Mouse (Mus musculus) layer of hippocampus, postnatal 14 days (tissue): ENCODE data around the gene Rapgef4. TPM values are rescaled to one million over a fixed set of nuclear protein-coding genes. Genes with fewer than 3 reads are reported as not detected.
A peak's percentile ranks its signal among the peaks of the same experiment; 100 is the strongest.

Source experiments
- DNase-seq, 2 experiments: peaks; one replicate each; pipeline ENCODE4 v3.0.0; 2021 to 2022; ENCODE audit warnings: low spot score in 2 of 2, mixed read lengths in 1 of 2
- total RNA-seq, 2 experiments: library from RNA; stranded (reverse); gene quantifications; 2 replicates each; pipeline ENCODE4 v1.2.3; 2021

Rapgef4 gene
- total RNA-seq, 2 experiments from 2014 or later = 208 to 217 TPM

DNA sequence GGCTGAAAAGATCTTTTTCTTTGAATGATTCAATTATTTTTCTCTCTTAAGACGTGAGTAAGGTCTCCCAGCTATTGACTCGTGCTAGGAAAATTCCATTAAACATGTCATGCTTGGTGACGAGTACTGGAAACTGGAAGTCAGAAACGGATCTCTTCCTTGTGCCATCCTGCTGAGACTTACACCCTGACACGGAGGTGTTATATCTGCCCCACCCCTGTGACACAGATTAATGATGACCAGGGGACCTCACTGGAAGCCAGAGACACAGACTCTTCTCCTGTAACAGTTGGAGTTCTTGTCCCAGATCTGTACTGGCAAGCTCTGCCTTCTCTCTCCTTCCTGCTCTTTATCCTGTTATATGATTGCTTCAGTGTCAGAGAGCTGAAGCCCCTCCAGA lies 194.9 kb downstream of the Rapgef4 start:
- no peak for DNase-seq

DNA sequence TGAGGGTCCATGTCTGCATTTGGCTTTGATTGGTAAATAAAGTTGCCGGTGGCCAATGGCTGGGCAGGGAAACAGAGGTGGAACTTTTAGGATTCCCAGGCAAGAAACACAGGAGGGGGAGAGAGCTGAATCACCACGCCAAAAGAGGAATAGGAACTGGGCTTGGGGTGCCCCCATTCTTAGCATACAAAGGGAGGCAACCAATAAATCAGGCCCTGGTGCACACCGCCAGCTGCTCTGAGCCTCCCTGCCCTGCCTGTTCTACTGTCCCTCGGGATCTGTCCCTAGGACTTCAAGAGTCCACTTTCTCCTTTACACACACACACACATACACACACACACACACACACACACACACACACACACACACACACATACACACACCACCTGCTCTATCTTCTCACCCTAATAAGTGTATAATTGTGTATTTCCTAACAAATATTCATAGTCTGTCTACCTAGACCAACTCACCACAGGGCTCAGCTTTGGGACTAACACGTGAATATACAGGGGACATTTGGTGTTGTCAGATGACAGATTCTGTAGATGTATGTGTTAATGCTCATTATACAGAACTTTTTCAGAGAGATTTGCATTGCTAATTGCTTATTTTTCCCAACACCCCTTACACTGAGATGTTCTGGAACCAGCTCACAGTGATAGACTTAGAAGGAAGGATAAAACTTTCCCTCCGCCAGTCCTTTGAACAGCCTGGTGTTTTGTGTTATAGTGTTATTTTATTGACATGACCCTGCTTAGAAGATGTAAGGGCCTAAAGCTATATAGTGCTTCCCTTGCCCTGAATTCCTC lies 196.4 kb downstream of the Rapgef4 start:
- no peak for DNase-seq

DNA sequence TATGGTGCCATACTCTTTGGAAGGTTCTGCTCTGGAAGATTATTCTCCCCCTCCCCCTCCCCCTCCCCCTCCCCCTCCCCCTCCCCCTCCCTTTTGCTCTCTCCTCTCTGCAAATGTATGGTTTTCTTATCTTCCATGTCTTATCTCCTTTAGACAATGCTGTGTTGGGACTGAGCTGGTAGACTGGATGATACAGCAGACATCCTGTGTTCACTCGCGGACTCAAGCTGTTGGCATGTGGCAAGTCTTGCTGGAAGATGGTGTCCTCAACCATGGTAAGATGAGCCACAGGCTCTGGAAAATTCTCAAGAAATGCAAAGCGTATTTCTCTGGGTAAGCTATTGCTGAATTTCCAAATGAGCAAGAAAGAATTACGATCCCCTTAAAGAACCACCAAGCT lies 197.0 kb downstream of the Rapgef4 start:
- DNase-seq = no peak

DNA sequence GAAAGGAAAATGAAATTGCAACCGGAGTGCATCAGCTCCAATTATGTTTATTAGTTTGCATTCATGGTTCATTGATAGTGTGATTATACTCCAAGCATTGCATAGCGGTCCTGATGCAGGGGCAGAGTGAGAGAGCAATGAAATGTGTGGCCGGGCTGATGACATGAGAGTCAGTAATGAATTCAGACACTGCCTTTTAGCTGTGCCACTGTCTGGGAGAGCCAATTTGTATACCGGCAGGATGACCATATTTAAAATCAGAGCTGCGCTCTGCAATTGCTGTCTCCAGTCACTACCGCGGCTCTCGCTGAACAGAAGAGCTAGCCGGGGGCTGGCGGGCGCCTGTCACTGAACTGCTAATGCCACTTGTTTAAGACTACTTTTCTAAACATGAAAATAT lies 197.5 kb downstream of the Rapgef4 start:
- no peak for DNase-seq

DNA sequence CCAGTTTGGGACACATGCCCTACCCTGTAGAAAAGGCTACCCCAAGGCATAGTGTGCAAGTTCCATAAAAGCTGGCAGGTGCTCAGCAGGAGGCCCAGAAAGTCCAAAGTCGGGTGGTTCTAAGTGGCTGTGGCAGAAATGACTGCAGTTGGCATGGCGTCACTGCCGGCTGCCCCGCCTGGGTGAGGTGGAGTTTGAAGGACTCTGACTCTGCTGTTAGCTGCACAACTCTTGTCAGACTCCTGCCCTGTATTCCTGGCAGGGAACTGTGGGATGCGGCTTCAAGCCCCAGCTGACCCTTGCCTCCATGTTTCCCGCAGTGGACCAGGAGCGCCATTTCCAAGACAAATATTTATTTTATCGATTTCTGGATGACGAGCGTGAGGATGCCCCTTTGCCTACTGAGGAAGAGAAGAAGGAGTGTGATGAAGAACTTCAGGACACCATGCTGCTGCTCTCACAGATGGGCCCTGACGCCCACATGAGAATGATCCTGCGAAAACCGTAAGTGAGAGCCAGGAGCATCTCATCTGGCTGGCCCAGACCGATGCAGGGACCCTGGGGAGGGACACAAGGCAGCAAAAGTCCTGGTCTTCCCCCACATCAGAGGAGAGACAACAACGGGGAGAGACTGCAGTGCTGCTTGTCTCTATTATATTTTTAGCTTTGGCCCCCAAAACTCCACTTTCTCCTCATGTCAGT lies 198.7 kb downstream of the Rapgef4 start:
- DNase-seq = no peak

DNA sequence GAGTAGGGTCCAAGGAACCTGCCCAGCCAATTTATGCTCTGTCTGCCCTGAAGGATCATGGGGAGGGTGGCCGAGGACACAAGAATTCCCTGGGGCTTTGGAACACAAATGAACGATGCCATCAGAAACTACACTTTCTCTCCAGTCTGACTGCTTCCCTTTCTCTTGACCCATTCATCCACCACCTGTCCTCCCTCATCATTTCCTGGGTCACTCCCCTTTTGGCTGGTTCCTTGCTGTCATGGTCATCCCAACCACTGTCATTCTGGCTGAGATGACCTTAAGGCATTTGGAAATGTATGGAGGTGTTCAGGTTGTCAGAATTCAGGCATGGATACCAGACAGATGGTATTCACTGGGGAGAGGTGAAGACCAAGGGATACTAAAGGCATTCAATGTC lies 200.4 kb downstream of the Rapgef4 start:
- DNase-seq = no peak

DNA sequence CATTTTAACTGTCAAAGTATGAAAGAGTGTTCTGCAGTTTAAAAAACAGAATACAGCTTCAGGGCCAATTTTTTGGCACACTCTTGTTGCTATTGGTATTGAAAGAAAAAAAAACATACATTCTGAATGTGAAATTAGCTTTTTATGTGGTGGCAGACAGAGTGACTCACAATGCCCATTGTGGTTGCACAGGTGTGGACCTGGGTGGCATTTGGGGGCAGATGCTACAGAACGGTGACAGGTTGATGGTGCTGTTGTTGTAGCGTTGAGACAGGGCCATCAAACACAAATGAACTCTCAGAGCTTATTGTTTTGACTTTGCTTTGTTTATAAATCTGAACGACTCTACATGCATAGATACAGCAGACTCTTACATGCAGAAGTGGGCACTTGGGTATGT lies 202.7 kb downstream of the Rapgef4 start:
- no peak for DNase-seq

DNA sequence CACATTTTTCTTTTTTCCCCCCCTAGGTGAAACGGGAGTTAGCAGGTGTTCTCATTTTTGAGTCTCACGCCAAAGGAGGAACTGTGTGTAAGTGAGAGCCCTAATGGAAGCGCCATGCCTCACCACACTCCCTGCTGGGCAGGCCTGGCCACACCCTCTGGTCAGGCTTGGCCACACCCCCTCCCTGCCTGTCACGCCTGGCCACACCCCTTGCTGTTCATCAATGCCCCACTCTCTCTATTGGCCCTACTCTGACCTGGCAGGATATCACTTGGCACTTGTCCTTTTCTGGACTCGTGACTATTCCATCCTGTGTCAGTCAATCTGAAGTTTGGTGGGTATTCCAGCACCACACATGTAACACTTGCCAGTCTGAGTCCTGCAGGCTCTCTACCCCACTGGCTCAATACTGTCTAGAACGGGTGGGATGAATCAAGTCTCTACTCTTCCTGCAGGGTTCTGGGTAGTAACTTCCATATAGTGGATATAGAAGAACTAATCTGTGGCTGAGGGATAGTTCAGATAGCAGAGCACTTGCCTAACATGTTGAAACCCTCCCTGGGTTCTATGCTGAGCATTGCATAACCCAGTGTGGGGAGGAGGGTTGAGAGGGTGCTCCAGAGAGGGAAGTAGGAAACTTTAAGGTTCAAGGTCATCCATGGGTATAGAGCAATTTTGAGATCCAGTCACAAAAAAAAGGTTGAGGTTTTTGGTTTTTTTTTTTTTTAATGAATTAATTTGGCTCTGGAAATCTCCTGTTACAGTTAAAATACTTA lies 215.3 kb downstream of the Rapgef4 start:
- DNase-seq = no peak

DNA sequence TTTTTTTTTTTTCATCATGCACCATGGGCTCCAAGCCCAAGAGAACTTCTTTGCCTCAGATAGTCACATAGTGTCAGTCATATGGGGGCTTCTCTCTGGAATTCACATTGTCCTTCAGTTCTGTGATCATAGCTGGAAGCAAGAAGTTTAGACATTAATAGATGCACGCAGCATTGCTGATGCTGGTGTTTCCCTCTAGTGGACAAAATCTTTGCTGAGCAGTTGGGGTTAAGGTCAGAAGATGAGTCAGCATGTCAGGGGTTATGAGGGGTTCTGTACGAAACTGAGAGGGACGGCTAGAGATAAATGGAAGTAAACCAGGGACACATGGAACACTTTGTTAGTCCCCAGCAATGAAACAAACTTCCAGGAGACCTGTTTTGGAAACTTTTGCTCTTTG lies 216.0 kb downstream of the Rapgef4 start:
- no peak for DNase-seq

DNA sequence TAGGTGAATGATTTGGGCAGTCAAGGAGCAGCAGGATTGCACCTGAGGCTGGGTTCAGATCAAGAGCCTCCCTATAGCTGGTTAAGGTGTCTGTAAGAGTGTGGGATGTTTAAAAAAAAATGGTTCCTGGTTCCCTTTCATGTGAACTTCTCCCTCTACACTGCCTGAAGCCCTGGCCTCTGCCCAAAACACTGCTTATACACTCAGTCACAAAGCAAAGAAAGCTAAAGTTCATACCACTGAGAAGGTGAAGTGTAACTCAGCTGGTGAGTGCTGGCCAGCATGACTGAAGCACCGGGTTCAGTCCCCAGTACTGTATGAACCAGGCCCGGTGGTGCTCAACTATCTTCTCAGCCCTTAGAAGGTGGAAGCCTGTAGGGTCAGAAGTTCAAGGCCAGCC lies 218.4 kb downstream of the Rapgef4 start:
- no peak for DNase-seq

DNA sequence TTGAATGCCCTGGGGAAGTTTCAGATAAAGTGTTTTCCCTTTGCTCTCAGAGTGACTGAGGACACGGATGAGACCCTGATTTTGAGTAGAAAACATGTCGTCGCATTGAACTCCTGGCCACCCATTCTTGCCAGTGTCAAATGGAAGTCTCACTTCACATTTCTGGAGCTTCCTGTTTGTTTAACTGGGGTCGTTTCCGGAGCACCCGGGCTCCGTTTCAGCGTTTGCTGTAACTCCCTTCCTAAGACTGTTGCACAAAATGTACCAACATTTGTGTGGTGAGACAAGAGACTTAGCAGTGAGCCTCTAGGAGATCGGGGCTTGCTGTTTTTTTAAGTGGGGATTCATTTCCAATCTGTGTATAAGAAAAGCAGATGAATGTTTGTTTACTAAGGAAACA lies 220.5 kb downstream of the Rapgef4 start:
- DNase-seq = no peak

DNA sequence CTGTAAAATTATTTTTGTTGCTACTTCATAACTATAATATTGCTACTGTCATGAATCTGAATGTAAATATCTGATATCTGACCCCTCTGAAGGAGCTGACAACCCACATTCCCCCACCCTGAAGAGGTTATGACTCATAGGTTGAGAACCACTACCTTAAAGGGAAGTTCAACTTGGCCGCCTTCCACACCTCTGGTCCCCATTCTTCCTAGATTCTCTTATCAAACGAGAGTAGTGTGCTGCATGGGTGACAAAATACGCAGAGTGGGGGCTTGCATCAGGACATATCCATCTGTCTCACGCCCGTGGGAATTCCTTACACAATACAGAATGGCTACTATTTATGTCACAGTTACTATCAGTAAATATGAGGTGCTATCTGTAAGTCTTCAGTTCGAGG lies 221.2 kb downstream of the Rapgef4 start:
- no peak for DNase-seq

DNA sequence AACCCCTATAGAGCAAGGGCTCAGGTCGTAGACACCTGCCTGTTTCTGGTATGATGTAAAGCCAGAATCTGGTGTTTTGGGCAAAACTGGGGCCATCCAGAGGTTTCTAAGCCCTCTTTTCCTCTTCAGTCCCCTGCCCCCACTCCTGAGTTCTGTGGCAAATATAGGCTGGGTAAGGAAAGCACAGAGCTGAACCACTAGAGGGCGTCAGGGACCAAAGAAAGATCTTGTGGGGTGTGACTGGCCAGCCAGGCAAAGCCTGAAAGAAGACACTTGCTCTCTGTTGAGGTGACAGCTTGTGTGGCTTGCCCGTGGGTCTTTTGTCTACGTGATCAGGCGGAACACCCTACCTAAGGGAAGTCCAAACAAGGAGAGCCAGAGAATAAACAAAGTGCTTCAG lies 222.6 kb downstream of the Rapgef4 start:
- DNase-seq = peak; percentile 62 to 80

DNA sequence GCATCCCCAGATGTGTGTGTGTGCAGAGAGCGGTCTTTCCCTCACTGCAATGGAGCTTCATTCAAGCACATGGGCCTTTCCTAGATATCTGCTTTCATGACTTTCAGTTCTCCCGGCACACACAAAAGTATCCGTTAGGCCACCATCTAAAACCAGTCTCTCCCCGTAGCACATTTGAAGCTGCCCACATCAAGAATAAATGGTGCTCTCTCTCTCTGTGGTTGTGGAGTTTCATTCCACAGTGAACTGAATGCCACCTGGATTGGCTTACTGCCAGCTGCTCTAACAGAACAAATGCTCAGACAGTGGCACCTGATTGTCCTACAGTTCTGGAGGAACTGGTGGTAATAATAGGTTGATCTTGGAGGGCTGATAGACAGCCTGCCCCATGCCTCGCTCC lies 224.8 kb downstream of the Rapgef4 start:
- no peak for DNase-seq

DNA sequence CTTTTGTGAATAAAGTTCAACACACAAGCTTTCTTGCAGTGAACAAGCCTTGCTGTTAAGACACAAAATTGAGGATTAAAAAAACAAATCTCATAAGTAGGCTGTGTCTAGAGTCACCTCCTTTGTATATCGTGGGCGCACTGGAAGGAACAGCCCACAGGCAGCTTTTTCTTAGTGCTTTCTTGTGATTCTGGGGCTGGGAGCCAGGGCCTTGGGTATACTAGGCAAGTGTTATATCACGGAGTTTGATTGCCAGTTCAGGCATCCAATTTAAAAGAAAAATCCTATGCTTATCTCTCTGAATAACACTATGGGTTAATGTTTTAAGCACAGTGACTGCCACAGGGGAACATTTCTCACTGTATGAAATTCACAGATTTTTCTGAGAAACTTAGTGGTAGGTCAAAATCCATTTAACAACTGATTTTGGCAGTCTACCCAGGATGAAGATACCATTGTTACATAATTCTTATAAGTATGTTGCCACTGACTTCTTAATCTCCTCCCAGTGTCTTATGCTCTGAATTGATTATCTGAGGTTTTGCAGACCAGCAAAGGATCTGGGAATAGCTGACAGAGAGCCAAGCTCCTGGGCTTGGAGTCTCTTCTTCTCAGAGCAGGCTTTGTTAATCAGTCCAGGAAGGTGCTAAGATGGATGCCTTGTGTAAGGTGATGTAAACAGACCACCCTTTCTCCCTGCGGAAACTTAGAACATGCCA lies 225.6 kb downstream of the Rapgef4 start:
- no peak for DNase-seq

DNA sequence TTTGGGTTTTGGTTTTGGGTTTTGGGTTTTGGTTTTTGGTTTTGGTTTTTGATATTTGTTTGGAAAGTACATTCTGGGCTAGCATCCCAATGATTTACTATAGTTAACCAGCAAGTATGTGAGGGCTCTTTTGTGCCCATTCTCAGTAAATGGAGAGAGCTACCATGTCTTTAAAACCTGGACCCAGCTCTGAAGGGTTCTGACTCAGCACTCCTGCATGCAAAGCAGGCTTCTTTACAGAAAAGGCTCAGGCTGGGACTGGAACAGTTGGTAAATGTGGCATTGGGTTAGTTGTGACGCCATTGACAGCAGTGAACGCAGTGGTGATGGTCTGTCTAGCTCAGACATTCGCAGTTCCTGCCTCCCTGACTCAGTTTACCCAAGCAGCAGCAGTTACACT lies 236.3 kb downstream of the Rapgef4 start:
- DNase-seq = no peak

DNA sequence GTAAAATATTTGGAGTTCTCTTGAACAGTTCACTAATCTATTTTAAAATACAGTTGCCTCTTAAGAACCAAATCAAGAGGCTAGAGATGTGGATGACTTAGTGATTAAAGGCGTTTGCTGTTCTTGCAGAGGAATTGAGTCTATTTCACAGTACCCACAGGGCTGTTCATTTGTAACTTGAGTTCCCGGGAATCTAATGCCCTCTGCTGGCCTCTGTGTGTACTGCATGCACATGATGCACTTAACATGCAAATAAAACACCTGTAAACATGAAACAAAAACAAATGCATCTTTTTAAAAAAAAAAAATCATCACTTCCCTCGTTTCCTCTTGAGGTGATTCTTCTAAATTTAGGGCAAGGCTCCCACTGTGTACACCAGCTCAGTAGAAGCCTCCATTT lies 238.9 kb downstream of the Rapgef4 start:
- peak in 1 of 2 experiments; percentile 40 for DNase-seq

DNA sequence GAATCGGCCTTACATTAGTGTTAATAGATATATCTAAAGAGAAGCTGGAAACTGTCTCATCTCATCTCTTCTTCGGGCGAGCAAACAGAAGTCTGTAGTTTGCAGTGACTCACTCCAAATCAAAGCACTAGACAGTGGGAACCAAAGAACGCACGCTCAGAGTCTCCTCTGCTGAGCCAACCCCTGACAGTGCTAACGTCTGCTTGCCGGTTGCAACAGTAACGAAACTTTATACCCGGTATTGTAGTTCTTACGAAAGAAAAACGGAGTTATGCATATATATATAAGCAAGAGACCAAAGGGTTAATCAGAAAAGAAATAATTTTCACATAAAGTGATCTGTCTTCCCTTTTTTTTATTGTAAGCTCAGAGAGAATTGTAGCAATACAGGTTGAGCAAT lies 240.2 kb downstream of the Rapgef4 start:
- no peak for DNase-seq

DNA sequence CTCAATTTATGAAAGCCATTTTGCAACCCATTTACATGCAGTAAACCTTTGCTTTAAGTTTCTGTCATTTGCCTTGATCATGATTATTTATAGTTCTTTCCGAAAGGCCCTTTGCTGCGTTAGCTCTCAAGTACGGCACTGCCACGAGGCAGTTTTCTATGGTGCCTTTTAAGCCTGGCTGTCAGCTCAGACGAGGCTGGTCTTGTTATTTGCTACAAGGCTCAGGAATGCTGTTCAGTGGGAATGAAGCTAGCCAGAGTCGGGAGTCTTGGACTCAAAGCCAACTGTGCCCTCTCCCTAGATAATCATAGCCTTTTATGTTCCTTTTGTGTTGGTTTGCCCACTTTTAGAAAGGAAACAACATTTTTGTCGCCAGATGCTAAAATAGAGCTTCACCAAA lies 240.7 kb downstream of the Rapgef4 start:
- DNase-seq = no peak

DNA sequence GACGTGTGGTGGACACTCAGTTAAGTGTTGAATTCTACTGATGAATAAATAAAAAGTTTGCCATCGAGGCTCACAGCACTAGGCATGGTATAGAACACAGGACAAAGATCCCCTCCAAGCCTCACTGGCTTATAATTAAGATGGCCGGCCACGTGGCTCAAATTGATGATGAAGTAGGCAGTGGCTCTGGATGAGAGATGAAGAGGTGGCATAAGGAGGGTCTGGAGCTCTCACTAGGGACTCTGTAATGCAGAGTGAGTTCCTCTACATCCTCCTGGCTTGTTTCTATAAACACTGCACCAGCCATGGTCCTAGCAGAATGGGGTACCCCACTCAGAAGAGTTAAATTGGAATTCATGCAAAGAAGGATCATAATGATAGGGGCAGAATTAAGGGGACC lies 241.2 kb downstream of the Rapgef4 start:
- no peak for DNase-seq

DNA sequence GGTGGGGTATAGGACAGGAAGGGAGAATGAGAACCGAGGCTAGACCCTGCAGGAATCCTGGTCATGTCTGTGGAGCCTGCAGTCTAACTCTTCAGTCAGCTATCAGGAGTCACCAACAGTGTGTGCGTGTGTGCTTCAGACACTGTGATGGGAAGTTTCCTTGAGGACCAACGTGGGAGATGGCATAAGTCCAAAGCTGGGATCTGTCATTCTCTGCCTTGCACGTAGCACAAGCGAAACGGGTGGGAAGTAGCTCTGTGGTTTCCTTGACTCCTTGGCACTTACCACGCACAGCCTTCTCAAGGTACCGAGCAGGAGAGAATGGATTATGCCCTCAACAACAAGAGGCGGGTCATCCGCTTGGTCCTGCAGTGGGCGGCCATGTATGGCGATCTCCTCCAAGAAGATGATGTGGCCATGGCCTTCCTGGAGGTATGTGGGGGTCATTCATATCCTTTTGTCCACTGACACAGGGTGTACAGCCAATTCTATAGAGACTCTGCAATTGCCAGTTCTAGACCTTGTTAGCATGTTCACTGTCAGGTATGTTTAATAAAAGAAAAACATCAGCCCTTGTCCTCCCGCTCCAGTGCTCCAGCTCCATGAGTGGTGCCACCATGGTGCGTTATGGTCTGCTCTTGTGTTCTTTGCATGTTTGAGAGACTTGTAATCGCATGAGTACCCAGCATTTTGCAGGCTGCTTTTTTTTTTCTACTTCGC lies 241.9 kb downstream of the Rapgef4 start:
- no peak for DNase-seq
